Mouse (Mus musculus) spleen, postnatal 4 days (tissue): Measurements from ENCODE around the gene Rfxap.
"Not testable (repeated sequence)": the region's sequence is repeated elsewhere in the genome, so short reads cannot be mapped to it uniquely, and the experiment has no call there.

Experiments used
- DNase-seq, 2 experiments: peaks; one replicate each; pipeline ENCODE4 v3.0.0; 2022; ENCODE audit warnings: low spot score in 2 of 2

Rfxap gene

GRCm38 (mm10) chr3:54766811-54767210, 40.8 kb downstream of the Rfxap start:
- no peak for DNase-seq

GRCm38 (mm10) chr3:54766034-54766433, 41.6 kb downstream of the Rfxap start:
- DNase-seq, result no peak

- not testable (repeated sequence) for DNase-seq
These were observed 42.1 kb downstream of the Rfxap start for GRCm38 (mm10) chr3:54765521-54765920.

DNA sequence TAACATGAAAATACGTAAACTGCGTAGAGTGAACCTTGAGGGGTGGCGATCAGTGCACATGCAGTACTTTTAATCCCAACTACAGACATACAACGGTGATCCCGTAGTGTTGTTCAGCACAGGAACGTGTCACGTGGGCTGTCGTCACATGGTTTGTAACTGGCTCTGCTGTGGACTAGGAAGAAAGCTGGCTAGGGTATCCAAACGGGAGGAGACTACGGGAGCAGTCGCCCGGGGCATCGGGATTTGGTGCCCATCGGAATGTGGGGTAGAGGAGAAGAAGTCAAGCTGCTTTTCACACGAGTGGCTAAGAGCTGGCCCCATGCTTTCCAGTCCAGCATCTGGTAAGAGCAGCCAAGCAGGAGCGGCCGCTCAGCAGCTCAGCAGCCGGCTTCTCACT, 43.2 kb downstream of the Rfxap start:
- no peak for DNase-seq

DNA sequence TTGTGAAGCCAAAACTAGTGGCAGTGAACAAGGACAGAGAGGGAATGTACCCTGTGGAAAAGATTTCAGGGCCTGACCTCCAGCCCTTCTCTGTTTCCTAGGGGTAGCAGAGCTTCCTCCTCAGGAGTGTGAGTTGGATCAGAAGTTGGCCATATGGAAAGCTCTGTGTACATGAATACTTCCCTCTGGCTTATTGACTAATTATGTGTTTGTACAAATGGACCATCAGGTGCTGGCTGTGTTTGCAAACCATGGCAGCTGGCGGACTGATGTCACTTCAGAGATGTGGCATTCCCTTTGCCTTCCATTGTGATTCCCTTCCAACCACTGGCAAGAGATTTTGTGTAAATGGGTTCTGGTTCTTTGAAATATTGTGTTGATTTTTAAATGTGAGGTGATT, 46.3 kb downstream of the Rfxap start:
- DNase-seq, result no peak

- DNase-seq, result no peak
These were observed 47.1 kb downstream of the Rfxap start for GRCm38 (mm10) chr3:54760321-54761115.

GRCm38 (mm10) chr3:54759211-54759610, 48.4 kb downstream of the Rfxap start:
- no peak for DNase-seq

GRCm38 (mm10) chr3:54757446-54757845, 50.1 kb downstream of the Rfxap start:
- no peak for DNase-seq

DNA sequence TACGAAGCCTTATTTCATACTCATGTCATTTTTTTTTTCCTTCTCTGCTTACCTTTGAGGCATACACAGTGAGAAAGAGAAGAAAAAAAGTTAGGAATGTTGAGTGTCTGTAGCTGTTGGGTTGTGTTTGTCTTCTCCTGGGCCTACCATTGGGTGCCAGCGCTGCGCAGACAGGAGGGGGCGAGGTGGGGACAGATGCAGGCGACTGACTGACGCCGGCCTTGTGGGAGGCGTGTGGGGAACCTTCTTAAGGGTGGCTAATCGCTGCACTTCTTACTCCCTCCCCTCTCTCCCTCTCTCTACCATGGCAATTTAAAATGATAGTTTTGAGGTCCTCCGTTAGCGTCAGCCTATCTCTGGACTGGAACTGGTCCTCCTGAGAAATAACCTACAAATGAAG, 51.5 kb downstream of the Rfxap start:
- DNase-seq, result no peak

DNA sequence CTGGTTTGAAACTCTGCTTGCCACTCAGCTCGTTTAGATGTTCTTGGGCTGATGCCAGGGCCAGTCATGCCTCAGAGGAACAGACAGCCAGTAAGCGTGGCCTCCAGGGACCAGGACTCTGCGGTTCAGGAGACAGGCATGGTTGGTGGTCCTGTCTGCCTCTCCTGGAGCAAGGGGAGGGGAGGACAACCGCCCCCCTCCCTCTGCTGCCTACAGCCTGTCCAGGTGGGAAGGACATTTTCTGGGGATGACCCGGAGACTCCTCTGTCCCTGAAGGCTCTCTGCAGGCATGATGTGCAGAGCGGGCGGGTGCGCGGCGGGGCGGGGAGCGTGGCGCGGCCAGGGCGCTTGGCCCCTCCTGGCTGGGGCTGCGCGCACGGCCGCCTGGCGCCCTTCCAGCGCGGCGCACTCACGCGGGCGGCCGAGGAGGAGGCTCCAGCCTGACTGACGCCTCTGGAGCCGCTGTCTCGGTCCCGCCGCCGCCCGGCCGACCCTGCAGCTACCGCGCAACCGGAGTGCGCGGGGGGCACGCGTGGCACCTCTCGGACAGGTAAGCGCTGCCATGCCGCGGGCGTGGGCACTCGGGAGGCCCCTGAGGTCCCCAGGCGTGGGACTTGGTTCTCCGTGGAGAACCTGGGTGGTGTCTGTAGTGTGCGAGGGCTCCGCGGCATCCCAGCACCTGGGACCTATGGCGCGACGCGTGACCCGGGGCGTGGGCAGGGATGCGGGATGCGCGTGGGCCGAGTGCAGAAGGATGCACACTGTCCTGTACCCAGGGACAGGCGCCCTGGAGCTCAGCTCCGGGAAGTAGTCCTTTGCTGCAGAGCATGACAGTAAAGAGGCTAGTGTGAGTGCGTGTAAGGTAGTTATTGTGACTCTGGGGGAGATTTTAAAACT, 52.2 kb downstream of the Rfxap start, which contains the start of gene Smad9:
Smad9 (plus strand) TSS at position 438 of the 897 bp plus-strand sequence.
- no peak for DNase-seq

DNA sequence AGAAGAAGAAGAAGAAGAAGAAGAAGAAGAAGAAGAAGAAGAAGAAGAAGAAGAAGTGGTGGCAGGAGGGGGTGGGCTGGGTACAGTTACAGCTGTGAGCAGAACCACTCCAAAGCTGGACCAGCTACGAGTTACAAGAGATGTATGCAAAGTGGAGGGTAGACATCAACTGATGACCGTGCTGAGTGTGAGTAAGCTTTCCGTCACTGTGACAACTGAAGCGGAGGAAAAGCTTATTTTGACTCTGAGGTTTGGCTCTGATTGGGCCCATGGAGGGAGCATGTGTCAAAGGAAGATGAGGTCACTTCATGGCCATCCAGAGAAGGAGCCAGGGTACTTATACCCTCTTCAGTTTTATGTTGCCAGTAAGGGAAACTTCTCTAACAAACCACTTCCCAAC, 54.2 kb downstream of the Rfxap start:
- DNase-seq, result no peak
